Mouse (Mus musculus) kidney, embryonic 14.5 days (tissue): ENCODE data around the gene Tle6. TPM values are rescaled to one million over a fixed set of nuclear protein-coding genes. Genes with fewer than 3 reads are reported as not detected.

ENCODE experiments used
- ATAC-seq: fragments of 200-750 bp; cut with Nextera tagmentation; 2 replicates; pipeline ENCODE4 v1.8.0; 2017; ENCODE audit warnings: moderate number of reproducible peaks, mild to moderate bottlenecking, moderate TSS enrichment, moderate library complexity; ENCODE audit not compliant: low FRiP score, low TSS enrichment
- H3K27ac ChIP-seq: fragments of 300-500 bp; sonication (generic); 2 replicates; pipeline ENCODE4 v1.5.1; 2014; ENCODE audit warnings: low read depth, mild to moderate bottlenecking, low read length, moderate library complexity, mixed read lengths
- H3K27me3 ChIP-seq: fragments of 300-500 bp; sonication (generic); 2 replicates; pipeline ENCODE4 v1.6.1; 2014; ENCODE audit warnings: mild to moderate bottlenecking, low read length; ENCODE audit not compliant: control insufficient read depth, insufficient read depth
- H3K36me3 ChIP-seq: fragments of 300-500 bp; sonication (generic); 2 replicates; pipeline ENCODE4 v1.6.1; 2014; ENCODE audit warnings: low read length, mixed read lengths; ENCODE audit not compliant: control insufficient read depth, insufficient read depth
- H3K4me1 ChIP-seq: fragments of 300-500 bp; sonication (generic); 2 replicates; pipeline ENCODE4 v1.6.1; 2014; ENCODE audit warnings: low read length, mixed read lengths; ENCODE audit not compliant: control insufficient read depth, insufficient read depth
- H3K4me2 ChIP-seq: fragments of 300-500 bp; sonication (generic); replicated peaks from 2 replicates; pipeline ENCODE4 v1.6.1; 2014; ENCODE audit warnings: low read depth, mild to moderate bottlenecking, low read length
- H3K4me3 ChIP-seq: fragments of 300-500 bp; sonication (generic); 2 replicates; pipeline ENCODE4 v1.5.1; 2014; ENCODE audit warnings: mild to moderate bottlenecking, low read length
- H3K9ac ChIP-seq: fragments of 300-500 bp; sonication (generic); 2 replicates; pipeline ENCODE4 v1.6.1; 2014; ENCODE audit warnings: low read depth, mild to moderate bottlenecking, low read length, moderate library complexity
- H3K9me3 ChIP-seq: fragments of 300-500 bp; sonication (generic); 2 replicates; pipeline ENCODE4 v1.6.1; 2016; ENCODE audit warnings: low read length; ENCODE audit not compliant: control insufficient read depth
- WGBS: fragments of 180-500 bp; shearing (Covaris S2); extraction: QIAGEN DNeasy Blood & Tissue Kit; methylation state at CpG from one replicate; pipeline ENCODE4 v1.1.7; 2014; 5-methylcytosine and 5-hydroxymethylcytosine counted together
- polyA plus RNA-seq: library from polyadenylated mRNA; unstranded; fragments of >200 nt; fragmentation: Nextera tagmentation; extraction: Ambion mirVana; gene quantifications from 2 replicates; pipeline ENCODE4 v1.2.1, GENCODE M21; 2014

The Tle6 gene
- polyA plus RNA-seq, 1 experiment from 2014 or later = 15.5 TPM

GRCm38 (mm10) chr10:81598871-81599270 is 2.0 kb downstream of the Tle6 start:
- Histone ChIP-seq H3K4me1 (peaks cover 73% of the 10 kb centered on the region), H3K36me3 (no peaks in the 10 kb centered on the region), H3K4me2 (no peak overlapping the region), H3K27me3 (no peaks in the 10 kb centered on the region; the same call in 1 of the 2 replicates), H3K4me3 (no peak overlapping the region), H3K27ac (no peak overlapping the region), H3K9ac (no peak overlapping the region), H3K9me3 (no peaks in the 10 kb centered on the region)
- ATAC-seq = no peak
- WGBS = 34% methylated on average over 6 of the region's 6 CpGs

DNA sequence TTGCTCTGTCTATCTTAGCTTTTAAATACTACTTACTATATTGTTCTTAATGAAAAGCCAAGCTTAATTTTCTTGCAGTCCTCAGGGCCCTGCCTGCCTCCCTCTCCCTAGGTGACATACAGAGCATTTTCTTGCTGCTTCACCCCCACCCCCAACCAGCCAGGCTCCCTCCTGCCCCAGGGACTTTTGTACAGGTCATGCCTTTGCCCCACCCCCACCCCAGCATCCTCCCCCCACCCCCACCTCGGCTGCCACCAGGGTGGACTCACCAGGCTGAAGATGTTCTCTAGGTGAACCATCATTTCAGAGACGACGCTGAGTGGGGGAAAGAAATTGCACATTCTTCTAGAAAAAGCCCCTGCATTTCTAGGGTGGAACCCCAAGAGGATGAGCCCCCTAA is 2.5 kb downstream of the Tle6 start:
- no peak overlapping the region for H3K9ac ChIP-seq
- no peaks in the 10 kb centered on the region; the same call in 1 of the 2 replicates for H3K27me3 ChIP-seq
- H3K4me1 ChIP-seq = peaks cover 73% of the 10 kb centered on the region
- no peak for ATAC-seq
- peak overlapping the region; percentile 8; the same call in 1 of the 2 replicates for H3K27ac ChIP-seq
- no peak overlapping the region for H3K4me2 ChIP-seq
- WGBS = 37% methylated on average over 3 of the region's 3 CpGs
- no peaks in the 10 kb centered on the region for H3K9me3 ChIP-seq
- H3K36me3 ChIP-seq = no peaks in the 10 kb centered on the region
- H3K4me3 ChIP-seq = no peak overlapping the region

GRCm38 (mm10) chr10:81597137-81597950 is 3.5 kb downstream of the Tle6 start:
- Histone ChIP-seq H3K9me3 (no peaks in the 10 kb centered on the region), H3K27me3 (no peaks in the 10 kb centered on the region; the same call in 1 of the 2 replicates), H3K4me2 (peak overlapping the region; percentile 48), H3K36me3 (no peaks in the 10 kb centered on the region), H3K27ac (peak overlapping the region; percentile 90), H3K4me1 (peaks cover 68% of the 10 kb centered on the region), H3K9ac (peak overlapping the region; percentile 37), H3K4me3 (peak overlapping the region; percentile 22)
- 0% methylated on average over 12 of the region's 12 CpGs for WGBS
- ATAC-seq = peak; percentile 75

- H3K36me3 ChIP-seq = no peaks in the 10 kb centered on the region
- H3K9me3 ChIP-seq = no peaks in the 10 kb centered on the region
- peak overlapping the region; percentile 90 for H3K27ac ChIP-seq
- peak overlapping the region; percentile 37; the same call in 1 of the 2 replicates for H3K9ac ChIP-seq
- peak overlapping the region; percentile 48 for H3K4me2 ChIP-seq
- H3K27me3 ChIP-seq = no peaks in the 10 kb centered on the region; the same call in 1 of the 2 replicates
- no peak for ATAC-seq
- H3K4me3 ChIP-seq = peak overlapping the region; percentile 22
- H3K4me1 ChIP-seq = peaks cover 63% of the 10 kb centered on the region
- 2% methylated on average over 10 of the region's 10 CpGs for whole genome bisulfite sequencing
Measured at GRCm38 (mm10) chr10:81596611-81597010, 4.3 kb downstream of the Tle6 start.

DNA sequence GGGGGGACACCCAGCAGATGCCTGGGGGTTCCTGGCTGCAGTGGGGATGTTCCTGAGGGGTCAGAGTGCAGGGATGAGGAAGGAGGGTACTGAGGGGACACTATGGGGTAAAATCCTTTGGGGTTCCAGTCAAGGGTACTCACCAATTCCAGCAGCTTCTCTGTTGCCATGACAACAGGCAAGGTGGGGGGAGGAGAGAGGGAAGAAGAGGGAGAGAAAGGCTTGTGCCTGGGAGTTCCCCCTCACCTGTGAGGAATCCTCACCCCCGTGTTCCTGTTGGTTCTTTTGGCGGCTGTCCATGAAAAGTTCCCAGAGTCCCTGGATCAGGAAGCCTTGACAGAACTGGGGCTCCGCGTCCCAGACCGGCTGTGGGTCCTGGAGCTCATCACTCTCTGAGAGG is 5.3 kb downstream of the Tle6 start:
- Histone ChIP-seq H3K4me2 (no peak overlapping the region), H3K9ac (no peak overlapping the region; the same call in 1 of the 2 replicates), H3K4me1 (peaks cover 56% of the 10 kb centered on the region), H3K27me3 (no peaks in the 10 kb centered on the region; the same call in 1 of the 2 replicates), H3K9me3 (no peaks in the 10 kb centered on the region), H3K27ac (no peak overlapping the region), H3K4me3 (no peak overlapping the region), H3K36me3 (no peaks in the 10 kb centered on the region)
- 38% methylated on average over 5 of the region's 5 CpGs for WGBS
- no peak for ATAC-seq

DNA sequence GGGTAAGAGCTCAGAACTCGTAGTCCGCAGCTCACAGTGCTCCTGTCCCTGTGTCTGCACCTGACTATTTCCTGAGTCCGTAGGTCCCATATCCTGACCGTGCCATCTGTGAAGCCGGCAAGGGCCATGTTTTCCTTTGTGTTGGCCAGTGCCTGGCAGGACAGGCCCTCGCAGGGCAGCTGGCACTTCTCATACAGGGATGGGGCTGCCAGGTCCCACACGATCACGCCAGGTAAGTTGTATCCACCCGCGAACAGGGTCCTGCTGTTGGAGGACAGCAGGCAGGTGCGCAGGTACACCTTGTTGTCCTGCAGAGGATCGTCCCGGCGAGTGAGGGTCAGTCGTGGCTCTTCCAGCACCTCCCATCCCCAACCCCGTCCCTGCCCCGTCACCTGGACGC is 6.9 kb downstream of the Tle6 start:
- Histone ChIP-seq H3K9ac (no peak overlapping the region), H3K27ac (no peak overlapping the region), H3K27me3 (no peaks in the 10 kb centered on the region; the same call in 1 of the 2 replicates), H3K4me3 (no peak overlapping the region), H3K9me3 (no peaks in the 10 kb centered on the region), H3K36me3 (peaks cover 4% of the 10 kb centered on the region), H3K4me1 (peaks cover 41% of the 10 kb centered on the region), H3K4me2 (no peak overlapping the region)
- WGBS = 75% methylated on average over 18 of the region's 18 CpGs
- ATAC-seq = no peak

GRCm38 (mm10) chr10:81593223-81593622 is 7.7 kb downstream of the Tle6 start:
- H3K36me3 ChIP-seq = peaks cover 4% of the 10 kb centered on the region
- no peaks in the 10 kb centered on the region; the same call in 1 of the 2 replicates for H3K27me3 ChIP-seq
- H3K27ac ChIP-seq = no peak overlapping the region
- no peak overlapping the region for H3K4me2 ChIP-seq
- peaks cover 34% of the 10 kb centered on the region for H3K4me1 ChIP-seq
- ATAC-seq = no peak
- H3K9ac ChIP-seq = no peak overlapping the region
- no peak overlapping the region for H3K4me3 ChIP-seq
- WGBS = 75% methylated on average over 4 of the region's 4 CpGs
- no peaks in the 10 kb centered on the region for H3K9me3 ChIP-seq

GRCm38 (mm10) chr10:81592631-81593030 is 8.2 kb downstream of the Tle6 start:
- H3K36me3 ChIP-seq = peaks cover 7% of the 10 kb centered on the region
- no peak overlapping the region for H3K4me2 ChIP-seq
- H3K4me1 ChIP-seq = peaks cover 28% of the 10 kb centered on the region
- H3K9me3 ChIP-seq = no peaks in the 10 kb centered on the region
- no peak overlapping the region for H3K4me3 ChIP-seq
- 82% methylated on average over 7 of the region's 7 CpGs for WGBS
- no peaks in the 10 kb centered on the region; the same call in 1 of the 2 replicates for H3K27me3 ChIP-seq
- H3K9ac ChIP-seq = no peak overlapping the region
- no peak for ATAC-seq
- no peak overlapping the region for H3K27ac ChIP-seq

DNA sequence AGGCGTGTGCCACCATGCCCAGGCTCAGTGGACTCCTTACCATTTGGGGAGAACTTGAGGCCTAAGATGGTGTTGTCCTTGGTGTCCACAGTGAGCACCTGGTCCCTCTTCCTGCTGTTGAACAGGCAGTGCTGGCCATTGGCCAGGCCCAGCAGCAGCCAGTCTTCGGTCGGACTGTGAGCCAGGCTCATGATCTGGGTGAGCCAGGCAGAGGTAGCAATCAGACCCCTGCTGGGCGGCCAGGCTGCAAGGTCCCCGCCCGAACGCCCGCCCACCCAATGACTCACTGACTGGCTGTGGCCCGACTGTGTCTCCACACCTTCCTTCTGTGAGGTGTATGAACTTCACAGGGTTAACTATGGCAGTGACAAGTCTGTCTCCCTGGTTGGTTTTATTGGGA is 9.0 kb downstream of the Tle6 start:
- Histone ChIP-seq H3K27me3 (no peaks in the 10 kb centered on the region; the same call in 1 of the 2 replicates), H3K9ac (no peak overlapping the region), H3K9me3 (no peaks in the 10 kb centered on the region), H3K36me3 (peaks cover 15% of the 10 kb centered on the region), H3K27ac (no peak overlapping the region), H3K4me2 (no peak overlapping the region), H3K4me1 (peaks cover 20% of the 10 kb centered on the region), H3K4me3 (no peak overlapping the region)
- 70% methylated on average over 9 of the region's 9 CpGs for WGBS
- no peak for ATAC-seq
